Mouse (Mus musculus): Measurements from ENCODE around the gene Itgb2l. TPM values are rescaled to one million over a fixed set of nuclear protein-coding genes. Genes with fewer than 3 reads are reported as not detected.

Itgb2l gene
- total RNA-seq (2022), result under 1 TPM in 1 of 4 experiments, not detected in 3; 0.09 TPM

DNA sequence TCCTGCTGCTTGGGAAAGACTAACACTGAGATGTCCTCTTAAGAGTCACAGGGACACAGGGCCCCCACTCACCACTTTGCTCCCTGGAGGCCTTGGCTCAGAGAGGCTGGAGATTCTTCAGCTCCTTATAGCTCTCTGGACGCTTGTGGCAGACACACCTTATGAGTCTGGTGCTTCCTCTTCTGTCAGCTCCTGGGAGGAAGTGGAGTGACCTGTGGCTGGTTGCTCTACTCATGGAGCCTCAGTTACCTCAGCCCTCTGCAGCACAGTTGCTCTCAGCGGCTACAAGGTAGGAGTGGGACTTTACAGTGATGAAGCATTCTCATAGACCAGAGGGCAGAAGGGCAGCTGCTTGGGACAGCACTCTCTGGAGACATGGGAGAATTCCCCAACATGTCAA lies at the start of gene Itgb2l:
Gene Itgb2l (minus strand): TSS at position 152 of the 400 bp plus-strand sequence.
- no peak for DNase-seq (ENCODE audit: low spot score)

DNA sequence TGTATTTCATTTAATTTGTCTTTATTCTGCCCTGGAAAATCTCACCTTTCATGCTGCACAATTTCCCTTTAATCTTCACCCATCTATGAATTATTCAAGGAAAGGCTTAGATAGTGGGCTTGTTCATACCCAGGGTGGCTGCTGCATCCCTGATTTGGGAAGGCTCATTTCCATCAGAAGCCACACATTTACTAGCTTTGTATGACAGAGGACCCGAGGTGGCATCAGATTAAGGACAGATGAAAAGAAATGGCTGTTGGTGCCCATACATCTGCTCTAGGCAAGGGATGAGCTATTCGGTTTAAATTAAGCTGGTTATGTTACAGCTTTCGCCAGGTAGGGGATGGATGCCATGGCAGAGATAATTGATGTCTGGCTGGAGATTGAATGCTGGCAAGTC lies 48.1 kb upstream of the Itgb2l start:
- no peak for DNase-seq (ENCODE audit: low spot score)

DNA sequence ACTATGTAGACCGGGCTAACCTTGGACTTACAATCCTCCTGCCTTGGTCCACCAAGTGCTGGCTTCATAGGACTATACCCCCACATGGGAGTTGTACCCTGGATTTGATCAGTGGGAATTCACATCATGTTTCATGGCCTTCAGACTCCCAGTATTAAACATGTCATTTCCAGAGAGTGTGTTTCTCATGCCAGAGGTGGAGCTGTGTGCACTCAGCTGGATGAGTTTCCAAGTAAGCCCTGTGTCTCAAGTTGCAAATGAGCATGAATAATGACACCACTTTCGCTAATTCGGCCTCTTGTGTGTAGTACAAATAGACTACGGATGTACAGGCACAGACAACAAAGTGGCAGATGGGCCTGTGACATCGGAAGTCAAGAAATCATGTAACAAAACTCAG lies 44.6 kb upstream of the Itgb2l start:
- DNase-seq (ENCODE audit: low spot score), result no peak

GRCm38 (mm10) chr16:96487007-96487684 lies 43.7 kb upstream of the Itgb2l start:
- no peak for DNase-seq (ENCODE audit: low spot score)

GRCm38 (mm10) chr16:96481791-96482190 lies 38.4 kb upstream of the Itgb2l start:
- DNase-seq (ENCODE audit: low spot score), result no peak

DNA sequence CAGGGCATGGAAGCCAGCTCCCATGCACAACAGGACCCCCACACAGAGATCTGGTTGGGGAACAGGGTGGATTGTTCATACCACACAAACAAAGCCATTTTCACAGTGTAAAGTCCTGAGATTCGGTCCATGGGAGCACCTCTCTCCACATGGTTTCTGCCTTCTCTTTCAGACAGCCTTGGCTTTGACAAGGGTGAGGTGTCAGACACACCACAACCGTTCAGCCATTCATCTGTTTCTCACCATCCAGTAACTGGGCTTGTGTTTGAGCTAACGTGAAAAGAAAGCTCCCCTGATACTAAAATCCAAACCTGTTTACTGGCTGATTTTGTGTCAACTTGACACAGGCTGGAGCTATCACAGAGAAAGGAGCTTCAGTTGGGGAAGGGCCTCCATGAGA lies 30.8 kb upstream of the Itgb2l start:
- no peak for DNase-seq (ENCODE audit: low spot score)

DNA sequence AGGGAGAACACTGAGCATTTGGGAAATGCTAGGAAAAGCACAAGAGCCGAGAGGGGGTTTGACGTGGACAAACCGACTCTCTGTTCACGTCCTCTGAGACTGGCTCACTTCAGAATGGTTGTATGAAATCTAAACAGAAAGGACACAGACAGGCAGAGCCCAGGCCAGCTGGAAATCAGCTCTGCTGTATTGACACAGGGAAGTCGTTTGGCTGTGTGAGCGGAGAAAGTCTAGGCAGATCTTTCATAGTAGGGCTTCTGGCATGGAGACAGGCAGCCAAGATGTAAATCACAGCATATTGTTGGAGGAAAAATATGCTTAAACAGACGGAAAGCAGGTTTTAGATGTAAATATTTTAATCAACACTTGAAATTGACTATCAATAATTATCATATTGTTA lies 29.4 kb upstream of the Itgb2l start:
- no peak for DNase-seq (ENCODE audit: low spot score)

DNA sequence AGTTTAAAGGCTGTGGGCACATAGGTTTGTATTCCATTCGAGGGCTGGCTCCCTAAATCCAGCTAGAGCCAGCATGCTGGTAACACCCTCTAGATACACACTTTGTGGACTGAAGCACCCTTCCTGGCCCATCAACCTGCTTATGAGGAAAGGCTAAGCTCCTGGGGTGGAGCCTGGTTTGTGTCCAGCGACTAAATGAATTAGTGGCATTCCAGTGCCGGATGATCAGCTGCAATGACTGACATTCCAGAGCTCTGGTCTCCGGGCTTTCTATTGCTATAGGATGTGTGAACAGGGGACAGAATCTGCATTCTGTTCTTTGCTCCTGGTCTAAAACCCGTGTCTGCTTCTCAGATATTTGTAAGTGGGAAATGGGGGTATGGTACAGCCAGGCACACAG lies 28.9 kb upstream of the Itgb2l start:
- DNase-seq (ENCODE audit: low spot score), result no peak

DNA sequence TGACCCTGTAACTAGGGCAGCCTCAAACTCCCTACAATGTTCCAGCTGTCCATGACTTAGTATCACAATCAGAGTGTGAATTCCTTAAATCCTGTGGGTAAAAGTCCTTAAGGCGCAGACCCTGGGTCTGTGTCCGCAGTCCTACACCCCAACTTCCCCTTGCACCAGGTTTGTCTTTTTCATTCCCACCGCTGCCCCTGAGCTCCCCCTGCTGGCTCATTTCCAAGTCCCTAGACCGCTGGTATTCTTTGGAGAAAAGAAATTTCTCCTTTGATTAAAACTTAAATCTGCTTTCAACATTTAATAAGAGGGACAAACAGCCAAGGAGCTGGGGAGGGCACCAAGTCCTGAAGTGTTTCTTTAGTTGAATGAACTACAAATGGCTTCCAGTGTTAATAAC lies 26.2 kb upstream of the Itgb2l start:
- no peak for DNase-seq (ENCODE audit: low spot score)

- peak; percentile 1 for DNase-seq (ENCODE audit: low spot score)
Measured at GRCm38 (mm10) chr16:96468698-96469097, 25.3 kb upstream of the Itgb2l start.

- no peak for DNase-seq (ENCODE audit: low spot score)
Measured at GRCm38 (mm10) chr16:96468011-96468410, 24.6 kb upstream of the Itgb2l start.

GRCm38 (mm10) chr16:96467445-96467844 lies 24.0 kb upstream of the Itgb2l start, which contains the start of gene Pcp4:
Gene Pcp4 (plus strand): TSS chr16:96467606.
- peak; percentile 46 for DNase-seq (ENCODE audit: low spot score)

DNA sequence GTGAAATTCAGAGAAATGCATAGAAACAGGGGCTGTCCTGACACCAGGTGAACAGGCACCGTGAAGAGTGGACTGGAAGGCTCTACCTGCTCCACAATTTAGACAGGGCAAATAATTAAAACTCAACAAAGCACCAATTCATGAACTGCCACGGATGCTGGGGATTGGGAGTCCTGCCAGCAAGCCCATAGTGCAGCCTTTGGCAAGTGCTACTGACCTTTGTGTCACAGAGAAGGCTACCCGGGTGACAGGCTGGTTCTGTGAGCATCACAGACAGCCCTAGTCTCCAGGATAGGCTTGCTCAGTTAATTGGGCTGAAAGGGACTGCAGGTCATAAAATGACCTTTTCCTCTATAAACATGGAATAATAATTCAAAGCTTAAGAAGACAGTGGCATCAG lies 17.4 kb upstream of the Itgb2l start:
- no peak for DNase-seq (ENCODE audit: low spot score)

- DNase-seq (ENCODE audit: low spot score), result no peak
Measured at GRCm38 (mm10) chr16:96459356-96459755, 15.9 kb upstream of the Itgb2l start.

- DNase-seq (ENCODE audit: low spot score), result no peak
Measured at GRCm38 (mm10) chr16:96457612-96458011, 14.2 kb upstream of the Itgb2l start.

GRCm38 (mm10) chr16:96454086-96454485 lies 10.7 kb upstream of the Itgb2l start:
- no peak for DNase-seq (ENCODE audit: low spot score)

- DNase-seq (ENCODE audit: low spot score), result peak; percentile 3
Measured at GRCm38 (mm10) chr16:96450871-96451270, 7.5 kb upstream of the Itgb2l start.

GRCm38 (mm10) chr16:96441826-96442225 lies 1.6 kb downstream of the Itgb2l start:
- DNase-seq (ENCODE audit: low spot score), result no peak

- no peak for DNase-seq (ENCODE audit: low spot score)
Measured at GRCm38 (mm10) chr16:96440871-96441270, 2.5 kb downstream of the Itgb2l start.

DNA sequence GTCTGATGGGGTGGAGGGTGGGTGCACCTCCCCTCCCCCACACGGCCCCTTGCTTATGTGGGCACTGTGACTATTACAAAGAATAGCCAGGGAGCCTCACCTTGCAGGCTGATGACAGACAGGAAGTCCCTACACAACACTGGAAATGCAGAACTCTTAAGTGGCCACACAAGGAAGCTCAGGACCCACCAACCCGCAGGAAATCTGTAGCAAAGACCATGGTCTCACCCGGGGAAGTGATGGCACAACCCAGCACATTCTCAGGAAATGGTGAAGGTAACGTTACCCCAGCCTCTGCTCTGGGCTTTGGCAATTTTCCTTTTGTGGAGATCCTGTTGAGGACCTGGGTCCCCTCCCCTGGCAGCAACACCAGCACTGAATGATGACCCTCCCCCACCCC lies 3.7 kb downstream of the Itgb2l start:
- no peak for DNase-seq (ENCODE audit: low spot score)

DNA sequence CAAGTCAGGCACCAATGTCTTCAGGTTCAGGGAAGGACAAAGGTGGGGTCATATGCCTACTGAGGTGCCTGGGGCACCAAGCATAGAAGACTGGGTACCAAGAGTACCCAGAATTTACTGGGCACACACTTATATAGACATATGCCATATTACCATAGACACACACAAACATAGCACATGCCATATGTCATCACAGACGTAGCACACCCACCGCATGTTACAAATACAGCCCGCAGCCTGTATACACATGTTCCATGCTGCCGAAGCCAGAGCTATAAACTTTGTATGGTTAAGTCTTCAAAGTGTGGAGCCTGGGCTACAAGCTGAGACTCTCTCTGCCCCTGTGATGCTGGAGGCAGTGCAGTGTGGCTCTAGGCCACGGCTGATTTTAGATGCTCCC lies 4.5 kb downstream of the Itgb2l start:
- DNase-seq (ENCODE audit: low spot score), result no peak

- DNase-seq (ENCODE audit: low spot score), result no peak
Measured at GRCm38 (mm10) chr16:96434024-96434785, 9.2 kb downstream of the Itgb2l start.

- DNase-seq (ENCODE audit: low spot score), result no peak
Measured at GRCm38 (mm10) chr16:96433266-96433665, 10.2 kb downstream of the Itgb2l start.
